Comparison of ENCODE assay signal across 8 mouse cellular contexts in the genomic region with DNA sequence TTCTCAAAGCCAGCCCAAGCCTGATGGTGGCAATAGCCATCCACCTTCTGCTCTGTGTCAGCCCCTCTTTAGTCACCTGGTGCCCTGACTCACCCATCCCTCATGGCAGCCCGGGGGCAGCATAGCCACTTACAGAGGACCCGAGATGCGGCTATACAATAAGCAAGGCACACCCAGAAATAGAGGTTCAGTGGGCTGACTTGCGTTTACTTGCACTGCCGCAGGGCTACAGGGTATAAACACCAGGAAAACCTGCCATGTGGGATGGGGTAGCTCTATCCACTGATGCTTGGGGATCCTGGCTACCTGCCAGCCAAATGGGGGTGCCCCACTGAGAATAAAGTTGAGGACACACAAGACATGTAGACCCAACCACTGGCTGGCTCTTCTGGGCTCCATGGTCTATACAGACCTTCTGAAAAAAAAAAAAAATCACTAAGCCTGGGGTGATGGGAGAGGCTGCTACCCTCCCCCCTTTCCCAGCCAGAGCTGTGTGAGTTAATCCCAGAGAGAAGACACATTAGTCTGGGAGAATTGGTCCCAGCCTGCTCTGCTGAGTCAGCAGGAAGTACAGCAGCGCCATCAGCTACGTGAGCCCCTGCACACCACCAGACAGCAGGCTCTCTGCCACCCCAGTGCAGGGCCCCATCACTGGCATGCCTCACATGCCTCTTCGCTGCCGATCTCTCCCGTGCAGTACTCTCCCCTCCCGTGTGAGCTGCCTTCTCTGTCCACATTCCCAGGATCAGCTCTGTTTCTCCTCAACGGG. TPM values are rescaled to one million over a fixed set of nuclear protein-coding genes. Genes with fewer than 3 reads are reported as not detected.
A peak's percentile ranks its signal among the peaks of the same experiment; 100 is the strongest.
DNase-seq lines count a peak whose midpoint lies in the region; ATAC-seq and TF ChIP-seq lines count a peak whose summit lies in the region.

No protein-coding gene starts in this region.

- H3K9me3 ChIP-seq in heart, embryonic 13.5 days = no peaks in the 10 kb centered on the region
- H3K9me3 ChIP-seq in embryonic facial prominence, embryonic 10.5 days = no peaks in the 10 kb centered on the region
- H3K9me3 ChIP-seq in hindbrain, postnatal 0 days (ENCODE audit: low read length) = no peaks in the 10 kb centered on the region
- H3K9me3 ChIP-seq in midbrain, postnatal 0 days (ENCODE audit: low read length) = no peaks in the 10 kb centered on the region

- DNase-seq in heart, adult 2 months = no peak
- peak; percentile 74 for DNase-seq in embryonic facial prominence, embryonic 10.5 days (ENCODE audit: low spot score)
- DNase-seq in hindbrain, postnatal 0 days (ENCODE audit: low spot score) = peak; percentile 33
- peak; percentile 27 for DNase-seq in midbrain, postnatal 0 days (ENCODE audit: low spot score)
- no peak for DNase-seq in thymus, postnatal 36 days
- DNase-seq in cerebellum, postnatal 25 days = no peak

- H3K9ac ChIP-seq in heart, embryonic 13.5 days = peak overlapping the region; percentile 44
- H3K9ac ChIP-seq in heart, adult 2 months (ENCODE audit: low read depth, low read length) = no peak overlapping the region
- H3K9ac ChIP-seq in hindbrain, postnatal 0 days (replicated peaks; ENCODE audit: low read length) = no peak overlapping the region
- H3K9ac ChIP-seq in midbrain, postnatal 0 days (replicated peaks; ENCODE audit: low read length, poor library complexity, severe bottlenecking) = 0 out of 2 replicates have a peak overlapping the region, but pooled peaks have one; percentile 8

- no peak for TF ChIP-seq EP300 in heart, adult 2 months (IDR thresholded peaks at IDR 0.05; ENCODE audit: insufficient read depth, low read depth, low read length)

- peak; percentile 72 for ATAC-seq in heart, embryonic 13.5 days (ENCODE audit: extremely low read depth, insufficient number of reproducible peaks, low FRiP score, low TSS enrichment)
- ATAC-seq in hindbrain, postnatal 0 days = peak; percentile 41; the same call in 1 of the 2 replicates
- ATAC-seq in midbrain, postnatal 0 days (ENCODE audit: low FRiP score) = peak; percentile 15; the same call in 1 of the 2 replicates
- ATAC-seq in monocyte, adult 5-6 weeks (replicated peaks; ENCODE audit: insufficient number of reproducible peaks, low FRiP score, low TSS enrichment, poor library complexity, severe bottlenecking) = no peak

- H3K79me2 ChIP-seq in heart, adult 2 months (replicated peaks; ENCODE audit: control insufficient read depth, insufficient read depth, low read length) = no peaks in the 10 kb centered on the region

- TF ChIP-seq CTCF in heart, adult 2 months (IDR thresholded peaks at IDR 0.05) = no peak
- TF ChIP-seq CTCF in hindbrain, postnatal 0 days (IDR thresholded peaks at IDR 0.05; ENCODE audit: low read depth) = no peak
- no peak for TF ChIP-seq CTCF in midbrain, postnatal 0 days (IDR thresholded peaks at IDR 0.05)

- H3K36me3 ChIP-seq in heart, embryonic 13.5 days = no peaks in the 10 kb centered on the region
- H3K36me3 ChIP-seq in heart, adult 2 months (ENCODE audit: control insufficient read depth, insufficient read depth, low read length) = no peaks in the 10 kb centered on the region
- no peaks in the 10 kb centered on the region for H3K36me3 ChIP-seq in embryonic facial prominence, embryonic 10.5 days (replicated peaks)
- no peaks in the 10 kb centered on the region for H3K36me3 ChIP-seq in hindbrain, postnatal 0 days (ENCODE audit: insufficient read depth, low read length)
- H3K36me3 ChIP-seq in midbrain, postnatal 0 days (ENCODE audit: insufficient read depth, low read length) = no peaks in the 10 kb centered on the region

- 21% methylated on average over 12 of the region's 12 CpGs for WGBS in heart, embryonic 13.5 days
- 34% methylated on average over 12 of the region's 12 CpGs for WGBS in heart, adult 2 months
- WGBS in embryonic facial prominence, embryonic 10.5 days = 54% methylated on average over 12 of the region's 12 CpGs
- 35% methylated on average over 12 of the region's 12 CpGs for WGBS in hindbrain, postnatal 0 days
- WGBS in midbrain, postnatal 0 days = 47% methylated on average over 12 of the region's 12 CpGs

- no peak for TF ChIP-seq POLR2A in heart, adult 2 months (IDR thresholded peaks at IDR 0.05; ENCODE audit: insufficient read depth, low read depth, low read length)

- peak overlapping the region; percentile 45 for H3K4me2 ChIP-seq in heart, embryonic 13.5 days
- 0 out of 2 replicates have a peak overlapping the region, but pooled peaks have one; percentile 18 for H3K4me2 ChIP-seq in hindbrain, postnatal 0 days (ENCODE audit: low read depth, low read length)
- no peak overlapping the region for H3K4me2 ChIP-seq in midbrain, postnatal 0 days (ENCODE audit: low read depth, low read length, poor library complexity, severe bottlenecking)

- H3K27ac ChIP-seq in heart, embryonic 13.5 days (replicated peaks) = peak overlapping the region; percentile 97
- no peak overlapping the region for H3K27ac ChIP-seq in heart, adult 2 months
- peak overlapping the region; percentile 58 for H3K27ac ChIP-seq in embryonic facial prominence, embryonic 10.5 days (replicated peaks)
- no peak overlapping the region for H3K27ac ChIP-seq in hindbrain, postnatal 0 days
- no peak overlapping the region for H3K27ac ChIP-seq in midbrain, postnatal 0 days (ENCODE audit: low read depth, low read length)

- H3K27me3 ChIP-seq in heart, embryonic 13.5 days (replicated peaks) = no peaks in the 10 kb centered on the region
- H3K27me3 ChIP-seq in heart, adult 2 months (ENCODE audit: control insufficient read depth, insufficient read depth, low read length) = no peaks in the 10 kb centered on the region
- H3K27me3 ChIP-seq in embryonic facial prominence, embryonic 10.5 days (replicated peaks; ENCODE audit: low read depth, poor library complexity, severe bottlenecking) = no peaks in the 10 kb centered on the region
- no peaks in the 10 kb centered on the region for H3K27me3 ChIP-seq in hindbrain, postnatal 0 days (ENCODE audit: insufficient read depth, low read length)
- H3K27me3 ChIP-seq in midbrain, postnatal 0 days (ENCODE audit: insufficient read depth, low read length) = no peaks in the 10 kb centered on the region

- intact Hi-C loops in heart, adult 2 months (cut with DNase I) = no loop called here

- H3K4me1 ChIP-seq in heart, embryonic 13.5 days = peaks cover 62% of the 10 kb centered on the region
- H3K4me1 ChIP-seq in heart, adult 2 months (ENCODE audit: control insufficient read depth, insufficient read depth, low read length) = peaks cover 2% of the 10 kb centered on the region; the same call in 1 of the 2 replicates
- peaks cover 39% of the 10 kb centered on the region for H3K4me1 ChIP-seq in embryonic facial prominence, embryonic 10.5 days
- 0 out of 2 replicates have a peak, but pooled peaks cover 5% of the 10 kb centered on the region for H3K4me1 ChIP-seq in hindbrain, postnatal 0 days (ENCODE audit: insufficient read depth, low read length)
- peaks cover 3% of the 10 kb centered on the region; the same call in 1 of the 2 replicates for H3K4me1 ChIP-seq in midbrain, postnatal 0 days (ENCODE audit: insufficient read depth, low read length)

- H3K4me3 ChIP-seq in heart, embryonic 13.5 days = no peak overlapping the region; the same call in 1 of the 2 replicates
- no peak overlapping the region for H3K4me3 ChIP-seq in heart, adult 2 months
- peak overlapping the region; percentile 26; the same call in 1 of the 2 replicates for H3K4me3 ChIP-seq in embryonic facial prominence, embryonic 10.5 days
- no peak overlapping the region for H3K4me3 ChIP-seq in hindbrain, postnatal 0 days (ENCODE audit: low read length)
- no peak overlapping the region for H3K4me3 ChIP-seq in midbrain, postnatal 0 days (ENCODE audit: low read depth, low read length)

RNA-seq across cellular contexts. Expression of a gene that starts 57.8 kb away (rescaled TPM):
- not detected in 2 replicates for polyA plus RNA-seq in heart, embryonic 13.5 days (2015; fragmentation: Nextera tagmentation; extraction: Ambion mirVana)
- under 1 TPM; 0.20 to 0.42 TPM for total RNA-seq in heart, adult 2 months (2021)
- polyA plus RNA-seq in heart, adult 2 months (2012; rRNA removed) = not detected in 2 replicates
- not detected in 2 replicates for polyA plus RNA-seq in embryonic facial prominence, embryonic 10.5 days (2016; fragmentation: Nextera tagmentation; extraction: Ambion mirVana)
- 0.07 and 0.58 TPM in 2 replicates for total RNA-seq in hindbrain, postnatal 0 days (2014; rRNA removed)
- polyA plus RNA-seq in hindbrain, postnatal 0 days (2015; fragmentation: Nextera tagmentation; extraction: Ambion mirVana) = 0.15 and 0.29 TPM in 2 replicates
- 0.22 and 0.42 TPM in 2 replicates for total RNA-seq in midbrain, postnatal 0 days (2014; rRNA removed)
- not detected in 2 replicates for polyA plus RNA-seq in midbrain, postnatal 0 days (2015; fragmentation: Nextera tagmentation; extraction: Ambion mirVana)
- total RNA-seq in monocyte, adult 5-6 weeks (2017) = not detected in 3 replicates

Comparison
In these comparisons a context has a peak if more than half of its experiments do, and no peak if none do; other contexts are left out.
1. H3K27ac ChIP-seq: peak in heart, embryonic 13.5 days (single experiment) and embryonic facial prominence, embryonic 10.5 days (single experiment); none in heart, adult 2 months (single experiment), hindbrain, postnatal 0 days (single experiment) and midbrain, postnatal 0 days (single experiment).
2. H3K9ac ChIP-seq: peak in heart, embryonic 13.5 days (single experiment) and midbrain, postnatal 0 days (single experiment); none in heart, adult 2 months (single experiment) and hindbrain, postnatal 0 days (single experiment).
3. DNase-seq: peak in embryonic facial prominence, embryonic 10.5 days (single experiment), hindbrain, postnatal 0 days (single experiment) and midbrain, postnatal 0 days (single experiment); none in heart, adult 2 months (0 of 2), thymus, postnatal 36 days (0 of 2) and cerebellum, postnatal 25 days (0 of 2).